Mouse (Mus musculus) heart, embryonic 12.5 days (tissue): ENCODE data around the gene Ccdc42. TPM values are rescaled to one million over a fixed set of nuclear protein-coding genes. Genes with fewer than 3 reads are reported as not detected.
A peak's percentile ranks its signal among the peaks of the same experiment; 100 is the strongest.

ENCODE experiments used
- ATAC-seq: fragments of 200-750 bp; cut with Nextera tagmentation; 2 replicates; pipeline ENCODE4 v1.8.0; 2017; ENCODE audit warnings: moderate TSS enrichment, moderate library complexity; ENCODE audit not compliant: insufficient number of reproducible peaks, low FRiP score
- H3K27ac ChIP-seq: fragments of 300-500 bp; sonication (generic); 2 replicates; pipeline ENCODE4 v1.5.1; 2016; ENCODE audit warnings: mild to moderate bottlenecking, moderate library complexity; ENCODE audit not compliant: poor library complexity, severe bottlenecking
- H3K27me3 ChIP-seq: fragments of 300-500 bp; sonication (generic); replicated peaks from 2 replicates; pipeline ENCODE4 v1.6.1; 2016; ENCODE audit warnings: mild to moderate bottlenecking, moderate library complexity
- H3K36me3 ChIP-seq: fragments of 300-500 bp; sonication (generic); 2 replicates; pipeline ENCODE4 v1.6.1; 2016; ENCODE audit warnings: mild to moderate bottlenecking, moderate library complexity
- H3K4me1 ChIP-seq: fragments of 300-500 bp; sonication (generic); replicated peaks from 2 replicates; pipeline ENCODE4 v1.6.1; 2016; ENCODE audit warnings: mild to moderate bottlenecking
- H3K4me2 ChIP-seq: fragments of 300-500 bp; sonication (generic); 2 replicates; pipeline ENCODE4 v1.6.1; 2016; ENCODE audit warnings: mild to moderate bottlenecking, moderate library complexity
- H3K4me3 ChIP-seq: fragments of 300-500 bp; sonication (generic); 2 replicates; pipeline ENCODE4 v1.5.1; 2016; ENCODE audit warnings: mild to moderate bottlenecking
- H3K9ac ChIP-seq: fragments of 300-500 bp; sonication (generic); 2 replicates; pipeline ENCODE4 v1.6.1; 2016; ENCODE audit warnings: mild to moderate bottlenecking, moderate library complexity
- H3K9me3 ChIP-seq: fragments of 300-500 bp; sonication (generic); replicated peaks from 2 replicates; pipeline ENCODE4 v1.6.1; 2016; ENCODE audit warnings: mild to moderate bottlenecking, moderate library complexity
- WGBS: fragments of 180-500 bp; shearing (Covaris S2); methylation state at CpG from one replicate; pipeline ENCODE4 v1.1.7; 2016; 5-methylcytosine and 5-hydroxymethylcytosine counted together
- polyA plus RNA-seq: library from polyadenylated mRNA; unstranded; fragments of >200 nt; fragmentation: Nextera tagmentation; extraction: Ambion mirVana; gene quantifications from 2 replicates; pipeline ENCODE4 v1.2.1, GENCODE M21; 2016

The Ccdc42 gene
- polyA plus RNA-seq, 1 experiment from 2014 or later: 0.46 TPM

DNA sequence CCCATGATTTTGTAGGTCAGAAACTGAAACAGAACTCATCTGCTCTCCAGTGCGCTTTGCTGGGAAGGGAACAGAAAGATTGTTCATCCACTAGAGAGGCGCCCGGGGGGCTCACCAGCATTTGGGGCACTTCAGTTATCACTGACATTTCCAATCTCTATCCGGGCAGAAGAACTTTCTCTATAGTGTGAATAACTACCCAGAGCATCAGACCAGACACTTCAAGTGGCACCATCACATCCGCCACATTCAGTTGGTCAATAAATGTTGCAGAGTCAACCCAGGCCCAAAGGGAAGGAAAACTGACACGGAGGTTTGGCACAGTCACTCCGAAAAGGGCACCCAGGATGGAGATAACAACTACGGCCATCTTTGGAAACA, 23.7 kb downstream of the Ccdc42 start:
- 62% methylated on average over 8 of the region's 8 CpGs for WGBS
- Histone ChIP-seq H3K9ac (no peak overlapping the region), H3K27me3 (no peaks in the 10 kb centered on the region), H3K4me2 (no peak overlapping the region), H3K4me1 (peaks cover 31% of the 10 kb centered on the region), H3K36me3 (no peaks in the 10 kb centered on the region), H3K27ac (no peak overlapping the region), H3K4me3 (no peak overlapping the region), H3K9me3 (no peaks in the 10 kb centered on the region)
- no peak for ATAC-seq

DNA sequence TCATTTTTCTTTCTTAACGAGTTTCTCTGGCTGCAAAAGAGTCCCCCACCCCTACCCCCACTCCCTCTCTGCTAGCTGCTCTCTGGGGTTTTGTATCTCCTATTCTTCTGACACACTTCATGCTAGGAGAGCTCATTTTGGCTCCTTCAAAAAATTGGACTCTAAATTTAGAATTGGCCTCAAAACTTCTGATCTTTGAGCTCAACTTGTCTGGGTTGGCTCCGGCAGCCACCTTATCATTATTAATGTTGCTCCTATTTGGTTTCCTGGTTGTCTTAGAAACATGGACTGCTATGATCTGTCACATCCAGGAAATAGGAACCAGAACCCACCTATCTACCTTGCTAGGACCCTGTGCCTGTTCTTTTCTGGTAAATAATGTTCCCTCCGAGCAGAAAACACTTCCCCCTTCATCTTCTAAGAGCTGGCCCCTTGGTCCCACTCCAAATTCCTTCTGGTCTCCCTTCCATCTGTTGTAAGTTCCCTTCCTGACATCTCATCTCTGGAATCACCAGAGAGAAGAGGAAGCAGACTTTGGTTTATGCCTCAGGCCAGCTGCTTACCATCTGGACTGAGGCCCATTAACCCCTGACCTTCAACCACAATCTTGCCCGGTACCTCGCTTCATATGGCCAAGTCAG, 26.4 kb downstream of the Ccdc42 start:
- peak overlapping the region; percentile 66 for H3K27ac ChIP-seq
- ATAC-seq: no peak
- no peak overlapping the region for H3K4me2 ChIP-seq
- H3K27me3 ChIP-seq: no peaks in the 10 kb centered on the region
- H3K36me3 ChIP-seq: no peaks in the 10 kb centered on the region
- no peak overlapping the region for H3K4me3 ChIP-seq
- H3K9me3 ChIP-seq: no peaks in the 10 kb centered on the region
- WGBS: 41% methylated on average over 5 of the region's 5 CpGs
- H3K4me1 ChIP-seq: peaks cover 31% of the 10 kb centered on the region
- no peak overlapping the region for H3K9ac ChIP-seq

DNA sequence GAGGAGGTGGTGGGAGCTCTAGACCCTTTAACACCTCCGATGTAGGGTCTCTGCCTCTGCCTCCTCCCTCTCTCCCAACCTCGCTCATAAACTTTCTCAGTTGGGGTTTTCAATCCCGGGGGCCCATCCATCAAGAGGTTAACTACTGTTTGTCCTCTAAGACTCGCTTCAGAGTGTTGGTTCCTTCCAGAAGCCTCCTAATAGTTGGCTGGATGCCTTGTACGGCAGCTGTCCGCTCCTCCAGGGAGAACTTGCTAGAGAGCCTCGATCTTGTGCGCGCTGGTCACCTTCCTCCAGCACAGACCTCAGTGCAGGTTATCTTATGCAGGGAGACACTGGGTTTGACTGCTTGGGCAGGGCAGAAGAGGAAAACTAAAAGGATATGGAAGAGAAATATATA, 35.9 kb downstream of the Ccdc42 start:
- no peak for ATAC-seq
- H3K36me3 ChIP-seq: peaks cover 11% of the 10 kb centered on the region; the same call in 1 of the 2 replicates
- H3K4me3 ChIP-seq: no peak overlapping the region
- peak overlapping the region; percentile 94 for H3K27ac ChIP-seq
- peak overlapping the region; percentile 65; the same call in 1 of the 2 replicates for H3K4me2 ChIP-seq
- peak overlapping the region; percentile 12; the same call in 1 of the 2 replicates for H3K9ac ChIP-seq
- H3K4me1 ChIP-seq: peaks cover 22% of the 10 kb centered on the region
- WGBS: 68% methylated on average over 9 of the region's 9 CpGs
- no peaks in the 10 kb centered on the region for H3K27me3 ChIP-seq
- 0 out of 2 replicates have a peak, but pooled peaks cover 3% of the 10 kb centered on the region for H3K9me3 ChIP-seq

- H3K4me2 ChIP-seq: peak overlapping the region; percentile 65
- H3K9ac ChIP-seq: peak overlapping the region; percentile 70
- peaks cover 22% of the 10 kb centered on the region for H3K4me1 ChIP-seq
- WGBS: 3% methylated on average over 14 of the region's 14 CpGs
- H3K36me3 ChIP-seq: peaks cover 11% of the 10 kb centered on the region; the same call in 1 of the 2 replicates
- H3K9me3 ChIP-seq: 0 out of 2 replicates have a peak, but pooled peaks cover 3% of the 10 kb centered on the region
- ATAC-seq: peak; percentile 85
- H3K4me3 ChIP-seq: peak overlapping the region; percentile 40
- no peaks in the 10 kb centered on the region for H3K27me3 ChIP-seq
- peak overlapping the region; percentile 94 for H3K27ac ChIP-seq
Measured at GRCm38 (mm10) chr11:68623225-68623870, 36.5 kb downstream of the Ccdc42 start.

DNA sequence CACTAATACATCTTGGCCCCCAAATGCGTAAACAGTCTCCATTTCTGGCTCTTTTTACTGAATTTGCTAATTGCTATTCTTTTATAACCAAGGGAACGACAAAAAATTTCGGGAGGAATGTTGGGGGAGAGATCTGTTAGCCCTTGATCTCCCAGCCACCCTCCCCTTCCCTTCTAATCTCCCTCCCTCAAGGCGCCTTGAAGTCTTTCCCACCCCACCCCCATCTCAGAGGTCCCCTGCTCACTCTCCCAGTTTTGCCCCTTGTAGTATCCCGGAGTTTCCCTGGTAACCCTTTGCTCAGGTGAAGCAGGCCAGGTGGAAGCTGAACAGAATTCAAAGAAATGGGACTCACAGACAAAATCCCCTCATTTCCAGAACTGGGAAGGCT, 37.0 kb downstream of the Ccdc42 start:
- Histone ChIP-seq H3K4me2 (peak overlapping the region; percentile 65), H3K27ac (peak overlapping the region; percentile 94), H3K27me3 (no peaks in the 10 kb centered on the region), H3K9ac (peak overlapping the region; percentile 70), H3K4me3 (peak overlapping the region; percentile 40), H3K9me3 (0 out of 2 replicates have a peak, but pooled peaks cover 3% of the 10 kb centered on the region), H3K4me1 (peaks cover 22% of the 10 kb centered on the region), H3K36me3 (peaks cover 11% of the 10 kb centered on the region; the same call in 1 of the 2 replicates)
- ATAC-seq: peak; percentile 51; the same call in 1 of the 2 replicates
- 2% methylated on average over 5 of the region's 5 CpGs for WGBS

- no peak overlapping the region for H3K4me3 ChIP-seq
- H3K36me3 ChIP-seq: no peaks in the 10 kb centered on the region
- H3K4me2 ChIP-seq: no peak overlapping the region
- 90% methylated on average over 17 of the region's 17 CpGs for WGBS
- peaks cover 13% of the 10 kb centered on the region for H3K4me1 ChIP-seq
- no peaks in the 10 kb centered on the region for H3K9me3 ChIP-seq
- no peak overlapping the region for H3K27ac ChIP-seq
- H3K27me3 ChIP-seq: no peaks in the 10 kb centered on the region
- H3K9ac ChIP-seq: no peak overlapping the region
- no peak for ATAC-seq
Measured at GRCm38 (mm10) chr11:68631611-68632316, 44.9 kb downstream of the Ccdc42 start.

DNA sequence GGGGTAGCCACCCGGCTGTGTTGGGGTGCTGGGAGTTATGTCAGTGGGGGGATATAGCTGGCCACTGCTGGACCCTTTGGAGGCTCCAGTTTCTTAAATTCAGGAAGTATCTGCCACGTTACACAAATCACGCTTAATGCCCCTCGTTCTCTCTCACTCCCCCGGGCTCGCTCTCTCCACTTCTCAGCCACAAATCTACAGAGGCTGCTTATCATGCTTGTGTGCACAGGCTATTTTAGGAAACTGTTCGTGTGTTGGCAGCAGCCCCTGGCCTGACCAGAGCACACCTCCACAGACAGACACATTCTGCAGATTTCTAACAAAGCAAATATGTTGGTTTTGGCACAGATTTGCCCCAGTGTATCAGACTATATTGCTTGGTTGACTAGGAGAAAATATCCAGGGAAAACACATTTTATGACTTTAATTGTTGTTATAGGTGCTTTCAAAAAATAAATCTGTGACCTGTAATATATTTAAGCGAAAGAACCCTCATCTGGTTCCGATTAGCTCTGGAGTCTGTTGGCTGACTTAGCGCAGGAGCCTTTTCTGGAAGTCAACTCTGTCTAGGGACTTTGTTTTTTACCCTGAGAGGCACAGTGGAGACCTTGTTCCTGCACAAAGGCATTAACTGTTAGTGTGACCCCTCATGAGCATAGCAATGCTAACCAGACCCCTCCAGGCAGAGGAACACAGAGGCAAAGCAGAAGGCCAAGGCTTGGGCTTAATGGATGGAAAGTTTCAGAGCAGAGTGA, 51.2 kb downstream of the Ccdc42 start:
- H3K36me3 ChIP-seq: no peaks in the 10 kb centered on the region
- H3K9me3 ChIP-seq: peaks cover 4% of the 10 kb centered on the region; the same call in 1 of the 2 replicates
- H3K4me3 ChIP-seq: no peak overlapping the region
- no peaks in the 10 kb centered on the region for H3K27me3 ChIP-seq
- ATAC-seq: peak; percentile 81
- peak overlapping the region; percentile 97 for H3K27ac ChIP-seq
- peak overlapping the region; percentile 56 for H3K4me2 ChIP-seq
- whole genome bisulfite sequencing: 12% methylated on average over 10 of the region's 10 CpGs
- H3K4me1 ChIP-seq: peaks cover 39% of the 10 kb centered on the region
- peak overlapping the region; percentile 38; the same call in 1 of the 2 replicates for H3K9ac ChIP-seq

- H3K27ac ChIP-seq: no peak overlapping the region
- H3K4me1 ChIP-seq: peaks cover 47% of the 10 kb centered on the region
- no peak overlapping the region for H3K4me2 ChIP-seq
- H3K27me3 ChIP-seq: no peaks in the 10 kb centered on the region
- no peak overlapping the region for H3K9ac ChIP-seq
- WGBS: 71% methylated on average over 5 of the region's 5 CpGs
- ATAC-seq: no peak
- no peak overlapping the region for H3K4me3 ChIP-seq
- H3K9me3 ChIP-seq: peaks cover 4% of the 10 kb centered on the region; the same call in 1 of the 2 replicates
- no peaks in the 10 kb centered on the region for H3K36me3 ChIP-seq
Measured at GRCm38 (mm10) chr11:68641361-68641760, 54.5 kb downstream of the Ccdc42 start.

- Histone ChIP-seq H3K9ac (no peak overlapping the region), H3K27me3 (no peaks in the 10 kb centered on the region), H3K4me2 (no peak overlapping the region), H3K36me3 (no peaks in the 10 kb centered on the region), H3K4me3 (no peak overlapping the region), H3K4me1 (peaks cover 39% of the 10 kb centered on the region), H3K9me3 (peaks cover 4% of the 10 kb centered on the region; the same call in 1 of the 2 replicates), H3K27ac (peak overlapping the region; percentile 36; the same call in 1 of the 2 replicates)
- 22% methylated on average over 6 of the region's 6 CpGs for WGBS
- no peak for ATAC-seq
Measured at GRCm38 (mm10) chr11:68644781-68645180, 58.0 kb downstream of the Ccdc42 start.
